Mouse (Mus musculus) heart, postnatal 4 days (tissue): ENCODE results near the gene Nudt4. TPM values are rescaled to one million over a fixed set of nuclear protein-coding genes. Genes with fewer than 3 reads are reported as not detected.

Source experiments
- DNase-seq: peaks from one replicate; pipeline ENCODE4 v3.0.0; 2021
- total RNA-seq, 2 experiments: library from RNA; stranded (reverse); gene quantifications; 2 replicates each; pipeline ENCODE4 v1.2.3; 2021

Gene Nudt4
- total RNA-seq, result 100 to 1,000 TPM; 201 to 218 TPM

DNA sequence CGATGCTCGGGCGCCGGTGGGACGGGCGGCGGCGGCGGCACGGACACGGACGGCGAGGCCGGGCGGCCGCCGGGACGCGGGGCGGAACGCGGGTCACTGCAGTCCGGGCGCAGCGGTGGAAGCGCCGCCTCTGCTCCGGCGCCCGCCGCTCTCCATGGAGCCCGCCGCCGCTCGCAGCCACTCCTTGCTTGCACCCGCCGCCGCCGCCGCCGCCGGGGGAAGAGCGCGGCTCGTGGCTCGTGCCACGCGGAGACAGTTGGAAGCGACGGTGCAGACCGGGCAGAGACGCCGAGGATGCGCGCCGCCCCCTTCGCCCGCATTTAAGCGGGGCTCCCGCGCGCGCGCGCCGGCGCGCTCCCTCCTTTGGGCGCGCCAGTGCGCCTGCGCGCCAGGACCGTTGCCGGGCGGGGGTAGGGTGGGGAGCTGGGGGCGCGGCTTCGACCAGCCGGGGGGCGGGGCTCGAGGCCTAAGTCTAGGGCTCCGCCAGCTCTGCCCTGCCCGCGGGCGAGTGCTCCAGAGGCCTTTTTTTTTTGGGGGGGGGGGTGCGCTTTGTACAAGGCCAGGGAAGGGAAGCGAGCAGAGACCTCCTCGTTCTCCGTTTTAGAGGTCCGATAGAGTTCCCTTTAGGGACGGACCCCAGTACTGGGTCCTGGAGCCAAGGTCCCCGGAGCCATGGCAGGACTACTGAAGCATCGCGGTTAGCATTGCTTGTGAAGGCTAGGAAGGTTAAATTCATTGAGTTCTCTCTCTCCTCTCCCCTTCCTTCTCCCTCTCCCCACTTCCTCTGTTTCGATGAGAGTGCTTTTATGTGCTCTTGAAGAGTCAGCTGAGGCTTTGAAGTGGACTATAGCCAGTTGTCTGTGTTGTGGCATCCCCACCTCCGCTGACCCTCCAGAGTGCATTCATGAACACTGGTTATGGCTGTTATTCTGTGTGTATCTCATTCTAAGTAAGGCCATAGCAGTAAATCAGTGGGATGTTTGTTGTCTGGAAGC is at the start of gene Nudt4:
Gene Nudt4 (minus strand): TSS at position 296 of the 995 bp plus-strand sequence.
- DNase-seq, result peak; percentile 93

DNA sequence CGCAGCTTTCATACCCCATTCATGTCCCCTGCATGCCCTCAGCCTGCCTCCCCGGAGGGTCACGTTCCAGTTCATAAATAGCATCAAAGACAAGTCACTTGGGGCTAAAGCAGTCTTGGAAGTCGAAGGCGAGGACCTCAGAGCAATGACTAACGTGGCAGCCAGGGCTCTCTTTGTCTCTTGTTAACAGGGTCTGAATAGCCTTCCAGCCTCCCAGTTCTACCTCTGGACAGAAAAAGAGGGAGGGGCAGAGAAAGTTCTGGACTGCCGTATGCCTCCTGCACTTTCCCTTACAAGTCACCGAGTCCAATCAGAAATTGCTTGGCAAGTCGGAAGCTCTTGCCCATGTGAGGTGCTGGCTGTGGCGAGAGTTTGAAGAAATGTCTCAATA is 47.4 kb upstream of the Nudt4 start:
- peak; percentile 37 for DNase-seq

DNA sequence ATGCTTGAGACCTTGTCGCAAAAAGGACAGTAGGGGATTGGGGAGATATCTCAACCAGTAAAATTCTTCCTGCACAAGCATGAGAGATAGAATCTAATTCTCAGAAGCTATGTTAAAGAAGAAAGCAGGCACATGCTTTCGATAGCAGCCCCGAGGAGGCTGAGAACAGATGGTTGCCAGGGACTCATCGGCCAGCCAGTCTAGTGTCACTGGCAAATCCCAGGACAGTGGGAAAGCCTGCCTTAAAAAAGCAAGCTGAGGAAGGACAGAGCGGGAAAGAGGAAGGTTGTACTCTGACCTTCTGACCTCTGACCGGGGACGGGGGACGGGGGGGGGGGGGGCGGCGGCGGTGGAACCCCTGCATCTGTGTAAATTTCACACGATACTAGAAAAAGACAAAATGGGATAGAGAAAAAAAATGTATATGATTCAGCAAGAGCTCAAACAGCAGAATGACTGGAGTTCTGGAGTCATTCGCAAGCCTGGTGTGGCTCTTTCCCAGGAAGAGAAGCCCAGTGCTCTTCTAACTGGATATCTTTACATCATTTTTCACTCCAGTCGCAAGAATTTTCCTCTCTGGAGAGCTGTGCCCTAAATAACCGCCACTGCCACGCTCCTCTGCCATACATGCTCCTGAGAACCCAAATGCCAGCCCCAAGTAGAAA is 46.9 kb upstream of the Nudt4 start:
- DNase-seq, result no peak

DNA sequence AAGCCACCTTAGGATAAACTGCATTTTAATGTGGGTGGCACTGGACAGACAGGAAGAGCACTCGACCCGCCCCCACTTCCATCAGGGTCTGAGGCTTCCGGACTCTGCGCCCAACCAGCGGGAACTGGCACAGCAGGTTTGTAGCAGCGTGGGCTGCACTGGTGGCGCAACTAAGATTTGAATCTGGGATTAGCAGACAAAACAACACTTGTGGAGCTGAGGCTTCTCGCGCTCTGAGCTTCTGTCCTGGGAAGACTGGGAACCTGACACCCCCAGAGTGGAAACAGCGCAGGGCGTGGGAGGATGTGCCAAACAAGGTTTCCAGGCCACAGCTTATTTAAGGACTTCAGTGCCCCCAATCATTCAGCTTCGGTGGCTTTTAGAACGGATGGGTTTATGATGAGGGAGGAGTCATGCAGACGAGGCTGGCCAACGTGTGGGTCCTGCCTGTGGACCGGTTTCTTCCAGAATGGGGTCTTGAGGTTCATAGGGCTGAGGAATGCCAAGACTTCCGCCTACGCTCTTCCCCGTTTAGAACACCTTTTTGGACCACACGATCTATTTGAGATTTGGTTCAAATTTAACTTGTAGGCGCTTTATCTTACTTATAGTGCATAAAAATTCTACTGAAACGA is 41.1 kb upstream of the Nudt4 start:
- DNase-seq, result no peak

DNA sequence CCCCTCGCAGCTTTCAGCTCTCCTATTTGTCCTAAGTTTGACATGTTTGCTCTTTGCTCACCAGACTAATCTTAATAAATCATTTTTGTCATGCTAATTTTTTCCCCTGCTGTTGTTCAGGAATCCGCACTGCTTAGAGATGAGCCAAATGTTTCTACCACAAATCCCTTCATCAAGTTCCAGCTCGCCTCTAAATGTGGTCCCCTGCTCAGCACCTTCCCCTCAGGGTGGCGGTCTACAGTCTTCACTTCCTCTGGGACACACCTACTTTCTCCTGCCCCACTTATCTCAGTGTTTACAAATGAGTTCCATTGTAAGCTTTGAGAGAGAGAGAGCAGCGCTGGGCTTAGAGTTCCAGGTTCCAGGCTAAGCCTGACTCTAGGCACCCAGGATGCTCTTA is 36.6 kb upstream of the Nudt4 start:
- no peak for DNase-seq

DNA sequence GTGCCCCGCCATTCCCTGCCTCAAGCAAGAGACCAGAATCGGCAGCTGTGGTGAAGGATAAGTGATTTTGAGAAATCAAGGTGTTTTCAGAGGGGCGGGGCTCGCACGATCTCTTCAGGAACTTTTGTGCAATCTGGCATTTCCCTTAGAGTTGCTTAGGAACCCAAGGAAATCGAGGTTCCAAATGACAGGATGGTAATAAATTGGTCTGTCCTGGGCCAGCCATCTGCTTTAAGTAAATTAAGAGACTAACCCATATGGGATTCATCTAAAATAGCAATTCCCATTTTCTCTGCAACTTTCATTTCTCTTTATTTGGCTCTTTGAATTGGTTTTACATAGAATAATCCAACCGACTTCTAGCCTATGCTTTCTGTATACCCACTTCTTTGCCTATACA is 35.8 kb upstream of the Nudt4 start:
- DNase-seq, result no peak

DNA sequence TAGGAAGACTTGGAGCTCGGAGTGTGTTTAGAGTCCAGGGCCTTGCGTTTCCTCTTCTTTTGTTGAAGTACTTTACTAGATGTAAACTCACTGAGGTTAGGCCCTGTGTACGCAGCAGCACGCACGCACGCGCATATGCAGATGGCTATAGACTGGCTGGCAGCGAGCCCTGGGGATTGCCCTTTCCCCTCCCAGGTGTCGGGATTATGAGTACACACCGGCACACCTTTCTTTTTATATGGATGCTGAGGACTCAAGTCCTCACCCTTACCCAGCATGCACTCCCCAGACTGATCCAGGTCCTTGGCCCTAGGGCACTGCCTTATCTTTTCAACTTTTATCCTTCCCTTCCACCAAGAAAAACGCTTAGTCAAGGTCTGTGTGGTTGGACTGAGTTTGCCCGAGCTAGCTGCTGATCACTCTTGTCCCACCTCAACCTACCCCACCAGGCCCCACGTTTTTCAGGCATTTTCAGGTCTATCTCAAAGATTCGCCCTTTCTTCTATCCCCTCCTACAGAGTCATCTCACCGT is 34.2 kb upstream of the Nudt4 start:
- no peak for DNase-seq

DNA sequence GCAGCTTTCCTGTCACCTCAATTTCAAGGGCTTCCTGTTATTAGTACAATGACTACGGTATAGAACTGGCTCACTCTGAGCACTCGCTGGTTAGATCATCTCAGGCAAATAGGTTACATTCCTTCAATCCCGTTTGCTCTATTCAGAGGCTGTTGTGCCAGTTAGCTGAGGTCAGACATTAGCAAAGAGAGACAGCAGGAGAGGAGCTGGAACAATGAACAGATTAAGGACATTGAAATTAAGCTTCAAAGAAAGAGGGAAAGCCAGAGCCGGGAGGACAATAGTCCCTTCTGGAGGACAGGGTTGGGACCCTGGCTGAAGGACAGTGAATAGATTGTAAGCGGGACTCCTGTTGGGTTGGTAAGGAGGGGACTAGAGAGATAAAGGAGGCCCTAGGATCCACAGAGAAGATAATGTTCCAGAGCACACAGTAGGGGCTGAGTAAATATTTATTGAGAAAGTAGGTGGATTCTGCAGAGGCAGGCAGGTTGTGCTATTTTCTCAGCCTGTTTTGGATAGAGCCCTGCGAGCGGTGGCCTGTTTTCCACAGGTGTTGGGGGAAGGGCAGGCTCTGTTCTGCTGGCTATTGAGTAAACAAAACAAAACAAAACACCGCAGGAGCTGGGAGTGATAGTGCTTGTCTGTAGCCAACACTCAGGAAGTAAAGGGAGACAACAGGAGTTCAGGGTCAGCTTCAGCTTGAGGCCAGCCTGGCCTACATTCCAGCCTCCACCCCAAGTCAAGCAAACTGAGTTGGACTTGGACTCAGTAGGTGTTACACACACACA is 32.1 kb upstream of the Nudt4 start:
- no peak for DNase-seq

DNA sequence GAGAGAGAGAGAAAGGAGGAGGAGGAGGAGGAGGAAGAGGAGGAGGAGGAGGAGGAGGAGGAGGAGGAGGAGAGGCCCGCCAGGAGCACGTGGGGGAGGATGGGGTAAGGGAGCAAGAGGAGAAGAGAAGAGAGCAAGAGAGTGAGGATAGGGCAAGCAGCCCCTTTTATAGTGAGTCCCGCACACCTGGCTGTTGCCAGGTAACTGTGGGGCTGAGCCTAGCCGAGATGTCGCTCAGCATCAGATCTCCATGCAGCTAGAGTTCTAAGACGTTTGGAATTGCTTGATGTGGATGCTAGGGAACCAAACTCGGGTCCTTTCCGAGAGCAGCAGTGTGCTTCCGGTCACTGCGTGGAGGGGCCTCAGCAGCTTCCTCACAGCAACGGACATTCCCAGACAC is 30.5 kb upstream of the Nudt4 start:
- DNase-seq, result no peak

DNA sequence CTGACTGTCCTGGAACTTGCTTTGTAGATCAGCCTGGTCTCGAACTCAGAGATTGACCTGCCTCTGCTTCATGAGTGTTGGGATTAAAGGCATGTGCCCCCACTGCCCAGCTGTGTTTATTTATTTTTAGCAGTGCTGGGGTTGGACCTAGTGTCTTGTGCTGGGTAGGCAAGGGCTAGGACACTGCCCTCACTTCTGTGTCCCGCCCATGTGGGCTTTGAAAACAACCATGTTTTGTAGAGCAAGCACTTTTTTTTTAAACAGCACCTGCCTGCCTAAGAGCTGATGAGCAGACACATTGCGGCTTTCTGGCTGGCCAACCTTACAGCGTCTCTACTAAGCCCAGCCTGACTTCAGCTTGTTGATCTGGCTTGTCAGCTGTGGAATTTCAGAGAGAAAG is 27.3 kb upstream of the Nudt4 start:
- no peak for DNase-seq

DNA sequence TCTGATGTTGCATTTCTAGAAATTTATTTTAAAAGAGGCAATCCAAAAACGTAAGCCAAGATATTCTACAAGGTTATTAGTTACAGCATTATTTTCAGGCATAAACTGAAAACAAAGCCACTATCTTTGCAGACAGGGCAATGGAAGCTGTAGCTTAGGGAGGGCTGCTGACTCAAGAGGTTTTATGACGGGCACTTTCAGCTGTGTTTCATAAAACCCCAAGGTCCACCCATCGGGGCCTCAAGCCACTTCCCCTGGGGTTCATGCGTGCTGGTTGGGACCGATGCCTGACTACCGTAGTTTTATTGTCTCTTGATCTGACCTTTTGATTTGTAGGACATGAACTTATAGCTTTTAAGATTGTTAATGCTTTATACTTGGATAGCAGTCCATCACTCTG is 26.2 kb upstream of the Nudt4 start:
- DNase-seq, result no peak

DNA sequence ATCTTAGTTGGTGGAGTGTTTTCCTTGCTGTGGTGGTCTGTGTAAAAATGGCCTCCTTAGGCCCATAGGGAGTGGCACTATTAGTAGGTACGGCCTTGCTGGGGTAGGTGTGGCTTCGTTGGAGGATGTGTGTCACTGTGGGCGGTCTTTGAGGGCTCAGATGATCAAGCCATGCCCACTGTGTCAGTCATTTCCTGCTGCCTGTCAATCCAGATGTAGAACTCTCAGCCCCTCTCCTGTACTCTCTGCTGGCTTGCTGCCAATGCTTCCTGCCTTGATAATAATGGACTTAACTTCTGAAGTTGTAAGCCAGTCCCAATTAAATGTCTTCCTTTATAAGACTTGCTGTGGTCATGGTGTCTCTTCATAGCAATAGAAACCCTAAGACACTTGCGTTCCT is 25.2 kb upstream of the Nudt4 start:
- no peak for DNase-seq

DNA sequence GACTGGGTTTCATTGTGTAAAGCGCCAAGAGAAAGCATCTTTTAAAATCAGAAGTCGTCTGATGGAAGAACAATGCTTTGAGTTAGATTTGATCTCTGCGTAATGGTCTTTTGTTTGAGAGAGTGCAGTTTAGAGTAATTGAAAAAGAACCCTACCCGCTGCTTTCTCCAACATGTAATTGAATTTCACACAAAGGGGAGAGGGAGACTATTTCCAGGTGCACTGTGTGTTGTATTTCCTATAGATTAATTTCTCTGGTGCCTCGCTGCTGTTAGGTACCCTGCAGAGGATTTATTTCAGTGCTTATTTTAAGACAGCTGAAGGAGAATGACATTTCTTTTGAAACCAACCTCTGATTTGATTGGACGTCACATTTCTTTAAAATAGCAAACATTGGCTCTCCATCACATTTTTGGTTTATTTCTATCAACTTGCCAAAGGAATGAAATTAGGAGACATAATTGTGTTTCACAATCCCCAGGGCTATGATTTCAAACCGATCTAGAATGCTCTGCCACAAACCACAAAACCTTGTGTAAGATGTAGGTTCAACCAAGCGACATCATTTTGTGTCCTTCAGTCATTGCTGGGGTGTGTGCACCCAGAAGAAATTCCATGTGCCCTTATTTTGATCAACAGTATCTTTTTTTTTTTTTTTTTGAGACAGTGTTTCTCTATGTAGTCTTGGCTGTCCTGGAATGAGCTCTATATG is 23.7 kb upstream of the Nudt4 start:
- no peak for DNase-seq

DNA sequence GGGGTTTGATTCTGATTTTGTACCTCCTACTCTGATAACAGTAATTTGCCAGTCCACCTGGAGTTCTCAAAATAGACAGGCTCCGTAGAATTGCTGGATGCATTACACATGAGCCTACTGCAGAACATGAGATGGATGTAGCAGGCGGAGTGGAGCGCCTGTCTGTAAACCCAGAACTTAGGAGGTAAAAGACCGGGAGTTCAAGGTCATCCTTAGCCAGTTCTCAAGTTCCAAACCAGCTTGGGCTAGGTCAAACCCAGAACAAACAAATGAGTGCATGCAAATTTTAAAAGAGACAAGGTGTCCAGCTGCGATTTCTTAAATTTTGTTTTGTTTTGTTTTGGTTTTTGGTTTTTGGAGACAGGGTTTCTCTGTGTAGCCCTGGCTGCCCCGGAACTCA is 21.6 kb upstream of the Nudt4 start:
- no peak for DNase-seq

DNA sequence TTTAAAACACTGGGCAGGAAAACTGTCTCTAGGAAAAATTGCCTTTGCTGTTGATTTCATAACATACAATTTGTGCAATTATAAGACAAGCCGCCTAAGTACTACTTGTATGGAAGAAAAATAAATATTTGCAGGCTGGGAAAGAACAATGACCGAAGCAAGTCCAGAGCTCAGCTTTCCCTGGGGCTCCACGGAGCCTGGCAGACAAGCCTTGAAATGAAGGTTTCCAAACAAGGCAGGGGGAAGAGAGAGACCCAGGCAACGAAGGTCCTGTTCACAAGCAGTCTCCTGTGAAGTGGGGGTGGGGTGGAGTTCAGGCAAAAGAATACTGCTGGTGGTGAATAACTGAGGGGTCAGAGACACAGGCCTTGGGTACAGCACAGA is 13.6 kb upstream of the Nudt4 start:
- DNase-seq, result no peak

DNA sequence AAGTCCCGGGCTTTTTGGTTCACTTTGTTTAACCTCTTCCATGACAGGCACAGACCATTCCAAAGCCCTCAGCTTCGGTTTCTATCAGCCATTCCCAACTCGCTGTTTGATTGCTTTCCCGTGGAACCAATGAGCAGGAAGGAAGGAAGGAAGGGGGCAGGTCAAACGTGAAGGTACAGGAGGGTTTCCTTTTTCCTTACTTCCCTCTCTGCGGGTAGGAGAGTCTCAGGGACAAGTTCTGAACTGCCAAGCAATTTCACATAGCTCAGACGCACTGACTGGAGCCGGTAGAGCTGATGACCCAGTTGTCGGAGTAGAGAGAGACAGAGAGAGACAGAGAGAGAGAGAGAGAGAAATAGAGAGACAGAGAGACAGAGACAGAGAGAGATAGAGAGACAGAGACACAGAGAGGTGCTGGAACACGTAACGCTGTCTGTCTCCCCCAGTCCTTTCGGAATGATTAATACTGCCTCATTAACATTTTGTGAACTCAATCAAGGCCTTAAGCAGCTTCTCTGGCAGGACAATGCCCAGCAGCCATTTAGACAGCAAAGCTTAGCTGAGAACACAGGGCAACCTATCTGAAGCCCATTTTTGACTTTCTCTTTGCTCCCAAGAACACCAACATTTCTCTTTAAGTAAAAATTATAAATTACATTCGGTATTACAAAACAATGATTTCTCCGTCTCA is 13.1 kb upstream of the Nudt4 start:
- no peak for DNase-seq

DNA sequence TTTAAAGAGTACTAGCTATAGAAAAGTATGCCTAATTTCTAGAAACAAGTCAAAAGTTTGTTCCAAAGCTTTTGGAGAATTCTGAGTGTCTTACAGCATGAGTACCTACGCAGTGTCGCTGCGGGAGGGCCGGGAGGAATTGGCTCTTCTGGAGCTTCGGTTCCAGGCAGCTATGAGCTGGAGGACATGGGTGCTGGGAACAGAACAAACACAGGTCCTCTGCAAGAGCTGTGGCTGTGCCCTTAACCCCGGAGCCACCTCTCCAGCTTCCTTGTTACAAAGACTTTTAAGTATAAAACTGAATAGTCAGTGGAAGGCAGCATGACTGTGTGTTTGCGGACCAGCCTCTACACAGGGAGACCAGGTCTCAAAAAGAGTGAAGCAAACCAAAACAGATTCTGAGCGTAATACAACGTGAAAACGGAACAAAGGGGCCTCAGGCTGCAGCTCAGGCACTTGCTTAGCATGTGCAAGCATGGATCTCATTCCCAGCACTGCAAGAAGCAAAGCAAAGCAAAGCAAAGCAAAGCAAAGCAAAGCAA is 12.0 kb upstream of the Nudt4 start:
- no peak for DNase-seq

DNA sequence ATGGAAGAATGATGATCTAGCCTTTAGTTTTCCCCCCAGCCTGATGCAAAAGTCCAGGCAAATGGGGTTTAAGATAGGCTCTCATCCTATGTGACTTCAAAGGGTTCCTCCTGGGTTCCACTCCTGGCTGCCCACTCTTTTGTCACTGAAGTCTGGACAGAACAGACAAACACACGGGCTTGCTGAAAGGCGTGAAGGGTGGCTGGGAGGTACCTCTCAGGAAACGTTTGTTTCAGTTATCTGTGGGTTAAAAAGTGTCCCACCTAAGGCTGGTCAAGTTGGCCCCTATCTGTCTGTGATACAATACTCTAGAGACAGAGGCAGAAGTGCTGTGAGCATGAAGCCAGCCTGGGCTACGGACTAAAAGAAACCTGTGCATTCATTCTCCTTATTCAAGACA is 11.0 kb upstream of the Nudt4 start:
- DNase-seq, result no peak

DNA sequence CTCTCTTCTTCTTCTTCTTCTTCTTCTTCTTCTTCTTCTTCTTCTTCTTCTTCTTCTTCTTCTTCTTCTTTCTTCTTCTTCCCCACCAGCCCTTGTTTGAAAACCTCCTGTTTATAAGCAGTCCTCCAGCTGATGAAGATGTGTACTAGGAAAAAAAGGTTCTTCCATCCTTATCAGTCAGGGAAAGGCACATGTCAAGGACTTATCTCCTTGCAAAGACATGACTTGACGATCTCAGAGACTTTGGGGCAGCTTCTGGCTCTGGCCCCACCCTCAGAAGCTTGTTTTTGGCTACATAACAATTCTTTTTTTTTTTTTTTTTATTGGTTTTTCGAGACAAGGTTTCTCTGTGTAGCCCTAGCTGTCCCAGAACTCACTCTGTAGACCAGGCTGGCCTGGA is 5.5 kb upstream of the Nudt4 start:
- DNase-seq, result no peak

DNA sequence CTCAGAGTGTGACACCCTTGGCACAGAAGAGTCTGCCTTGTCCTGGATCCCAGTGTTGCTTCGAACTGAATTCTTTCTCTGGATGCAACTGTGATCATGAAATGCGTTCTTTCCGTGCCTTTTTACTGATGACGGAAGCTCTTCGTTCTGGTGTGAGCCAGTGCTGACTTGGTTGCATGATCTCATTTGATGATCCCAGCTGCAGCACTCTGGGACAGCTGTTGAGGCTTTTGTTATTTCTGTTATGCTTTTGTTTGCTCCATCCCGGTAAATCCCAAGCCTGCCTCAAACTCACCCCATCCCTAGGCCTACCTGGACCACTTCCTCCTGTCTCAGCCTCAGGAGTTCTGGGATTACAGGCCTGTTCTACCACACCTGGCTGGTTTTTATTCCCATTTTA is 4.1 kb upstream of the Nudt4 start:
- no peak for DNase-seq

DNA sequence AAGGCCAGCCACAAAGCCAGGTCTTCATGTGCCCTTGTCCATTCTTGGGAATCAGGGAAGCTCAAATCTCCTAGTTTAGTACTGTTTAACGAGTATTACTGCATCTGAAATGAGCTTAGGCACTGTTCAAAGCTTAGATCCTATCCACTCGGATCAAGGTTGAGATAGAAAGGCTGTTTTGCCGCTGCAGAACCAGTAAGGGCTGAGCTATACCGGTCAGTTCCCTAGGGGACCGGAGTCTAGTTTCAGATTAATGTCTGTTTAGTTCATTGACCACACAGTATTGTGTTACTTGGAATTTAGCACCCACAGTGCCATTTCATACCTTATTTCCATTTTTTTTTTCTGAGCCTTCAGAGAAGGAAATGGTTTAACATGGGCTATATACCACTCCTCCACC is 3.6 kb upstream of the Nudt4 start:
- no peak for DNase-seq
